Mouse (Mus musculus) lung, embryonic 14.5 days (tissue): ENCODE measurements at regions not wholly inside any gene's neighbourhood (a gene's known extent, or its start where the extent isn't known, plus 50 kb on each side); places are given as distances from the start of the nearest gene placed in this dataset.

Experiments used
- ATAC-seq: fragments of 200-750 bp; cut with Nextera tagmentation; 2 replicates; pipeline ENCODE4 v1.8.0; 2017; ENCODE audit warnings: mild to moderate bottlenecking, moderate TSS enrichment, moderate library complexity; ENCODE audit not compliant: insufficient read depth
- DNase-seq: peaks from one replicate; pipeline ENCODE4 v3.0.0-alpha.2; 2015
- H3K27ac ChIP-seq: fragments of 300-500 bp; sonication (generic); 2 replicates; pipeline ENCODE4 v1.5.1; 2014; ENCODE audit warnings: low read depth, mild to moderate bottlenecking, moderate library complexity
- H3K27me3 ChIP-seq: fragments of 300-500 bp; sonication (generic); 2 replicates; pipeline ENCODE4 v1.6.1; 2014; ENCODE audit warnings: low read length, control low read depth; ENCODE audit not compliant: insufficient read depth
- H3K36me3 ChIP-seq: fragments of 300-500 bp; sonication (generic); 2 replicates; pipeline ENCODE4 v1.6.1; 2014; ENCODE audit warnings: control low read depth; ENCODE audit not compliant: insufficient read depth
- H3K4me1 ChIP-seq: fragments of 300-500 bp; sonication (generic); 2 replicates; pipeline ENCODE4 v1.6.1; 2014; ENCODE audit warnings: antibody characterized with exemption, control low read depth; ENCODE audit not compliant: insufficient read depth
- H3K4me2 ChIP-seq: fragments of 300-500 bp; sonication (generic); 2 replicates; pipeline ENCODE4 v1.6.1; 2014; ENCODE audit warnings: mild to moderate bottlenecking
- H3K4me3 ChIP-seq: fragments of 300-500 bp; sonication (generic); 2 replicates; pipeline ENCODE4 v1.5.1; 2014; ENCODE audit warnings: low read depth, low read length
- H3K9ac ChIP-seq: fragments of 300-500 bp; sonication (generic); 2 replicates; pipeline ENCODE4 v1.6.1; 2014
- H3K9me3 ChIP-seq: fragments of 300-500 bp; sonication (generic); 2 replicates; pipeline ENCODE4 v1.6.1; 2016; ENCODE audit warnings: low read depth, low read length, control low read depth
- CTCF ChIP-seq: IDR thresholded peaks from 2 replicates; pipeline ENCODE4 v1.5.1; 2016; ENCODE audit warnings: antibody characterized with exemption, low read depth
- WGBS: fragments of 180-500 bp; shearing (Covaris S2); extraction: QIAGEN DNeasy Blood & Tissue Kit; methylation state at CpG from one replicate; pipeline ENCODE4 v1.1.7; 2014; 5-methylcytosine and 5-hydroxymethylcytosine counted together

DNA sequence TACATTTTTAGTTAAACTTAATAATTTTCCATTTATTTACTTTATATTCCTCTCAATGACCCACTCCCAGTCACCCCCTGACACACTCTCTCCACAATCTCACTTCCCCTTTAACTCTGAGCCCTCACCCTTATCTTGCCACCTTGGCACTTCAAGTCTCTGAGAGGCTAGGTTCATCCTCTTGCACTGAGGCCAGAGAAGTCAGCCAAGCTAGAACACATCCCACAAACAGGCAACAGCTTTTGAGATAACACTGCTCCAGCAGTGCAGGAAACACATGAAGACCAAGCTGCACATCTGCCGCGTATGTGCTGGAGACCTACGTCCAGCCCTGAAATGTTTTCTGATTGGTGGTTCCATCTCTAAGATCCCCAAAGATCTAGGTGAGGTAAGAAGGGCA, 717.2 kb upstream of the Gpc5 start:
- 88% methylated on average over 3 of the region's 3 CpGs for WGBS
- no peak for ATAC-seq

DNA sequence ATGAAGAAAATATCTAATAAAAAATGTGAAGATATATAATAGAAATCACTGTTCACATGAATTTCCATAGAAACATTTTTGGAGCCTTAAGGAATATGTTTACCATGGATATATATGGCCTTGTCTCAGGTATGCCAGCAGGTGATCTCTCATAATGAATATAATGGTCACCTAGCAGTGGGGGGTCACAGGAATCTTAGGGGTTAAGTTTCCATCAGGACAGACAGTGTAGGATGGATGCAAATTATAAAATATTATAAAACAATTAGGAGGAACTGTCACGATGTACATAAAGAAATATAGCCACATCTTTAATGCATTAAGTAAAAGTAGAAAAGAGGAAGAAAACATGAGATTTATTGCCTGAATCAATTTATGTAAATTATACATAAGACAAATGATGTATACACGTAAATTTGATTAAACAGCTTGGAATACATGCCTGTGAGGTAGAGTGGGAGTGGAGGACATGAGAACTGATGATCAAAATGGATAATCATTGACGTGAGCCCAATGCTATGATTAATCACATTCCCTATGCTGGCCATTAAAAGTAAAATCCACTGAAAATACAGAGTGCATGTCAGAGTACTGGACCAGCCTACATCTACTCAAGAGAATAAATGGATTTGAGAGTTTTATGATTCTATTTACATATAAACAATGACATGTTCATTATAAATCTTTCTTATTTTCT, 693.0 kb upstream of the Gpc5 start:
- DNase-seq (no peak), ATAC-seq (no peak)
- no peak overlapping the region for H3K9ac ChIP-seq
- H3K4me1 ChIP-seq = no peaks in the 10 kb centered on the region
- no peaks in the 10 kb centered on the region for H3K9me3 ChIP-seq
- H3K4me2 ChIP-seq = no peak overlapping the region
- no peak for TF ChIP-seq CTCF
- WGBS = 68% methylated on average over 3 of the region's 3 CpGs
- no peak overlapping the region for H3K4me3 ChIP-seq
- H3K27ac ChIP-seq = no peak overlapping the region
- no peaks in the 10 kb centered on the region for H3K36me3 ChIP-seq
- no peaks in the 10 kb centered on the region for H3K27me3 ChIP-seq

More for the DNA sequence above, 717.2 kb upstream of the Gpc5 start:
- no peak for DNase-seq
- TF ChIP-seq CTCF = no peak
- Histone ChIP-seq H3K27me3 (no peaks in the 10 kb centered on the region), H3K4me3 (no peak overlapping the region), H3K4me2 (no peak overlapping the region), H3K9me3 (no peaks in the 10 kb centered on the region), H3K9ac (no peak overlapping the region), H3K27ac (no peak overlapping the region), H3K36me3 (no peaks in the 10 kb centered on the region), H3K4me1 (no peaks in the 10 kb centered on the region)

DNA sequence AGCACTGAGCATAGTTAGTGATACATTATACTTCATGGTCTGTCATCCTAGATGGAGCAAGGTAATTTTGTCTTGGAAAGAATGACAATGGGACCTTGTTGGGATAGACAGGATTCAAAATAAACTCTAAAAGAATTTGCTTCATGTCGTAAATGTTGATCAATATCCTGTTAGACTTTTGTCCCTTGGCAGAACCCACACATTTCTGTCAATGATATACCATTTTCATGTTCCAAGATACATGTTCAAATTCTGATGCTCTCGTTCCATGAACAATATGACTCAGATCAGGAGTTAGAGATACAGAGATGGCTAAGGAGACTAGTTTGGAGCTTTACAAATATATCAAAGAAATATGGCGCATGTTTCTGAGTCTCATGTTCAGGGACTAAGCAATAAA, 673.2 kb upstream of the Gpc5 start:
- WGBS = 82% methylated on average over 3 of the region's 3 CpGs
- no peak for TF ChIP-seq CTCF
- no peaks in the 10 kb centered on the region; the same call in 1 of the 2 replicates for H3K9me3 ChIP-seq
- H3K4me3 ChIP-seq = no peak overlapping the region
- no peak overlapping the region for H3K4me2 ChIP-seq
- ATAC-seq = no peak
- no peak overlapping the region for H3K27ac ChIP-seq
- H3K27me3 ChIP-seq = no peaks in the 10 kb centered on the region
- H3K36me3 ChIP-seq = no peaks in the 10 kb centered on the region
- no peaks in the 10 kb centered on the region for H3K4me1 ChIP-seq
- no peak overlapping the region for H3K9ac ChIP-seq
- DNase-seq = no peak

DNA sequence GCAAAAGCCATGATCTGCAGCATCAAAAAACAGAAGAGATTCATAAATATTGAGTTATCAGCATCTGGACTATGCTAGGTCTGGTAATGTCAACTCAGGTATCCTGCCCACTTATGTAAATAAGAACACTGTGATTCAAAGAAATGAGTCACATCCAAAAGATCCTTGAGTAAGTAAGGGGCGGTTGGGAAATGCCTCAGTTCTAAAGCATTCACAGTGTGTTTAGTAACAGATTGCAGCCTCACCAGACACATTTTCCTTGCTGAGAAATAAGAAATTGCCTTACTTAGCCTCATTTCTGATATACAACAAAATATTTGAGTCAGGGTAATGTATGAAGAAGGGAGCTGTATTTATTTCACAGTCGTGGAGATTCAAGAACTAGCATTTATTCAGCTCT, 666.5 kb upstream of the Gpc5 start:
- Histone ChIP-seq H3K9ac (no peak overlapping the region), H3K9me3 (no peaks in the 10 kb centered on the region), H3K4me2 (no peak overlapping the region), H3K4me3 (no peak overlapping the region), H3K27me3 (no peaks in the 10 kb centered on the region), H3K4me1 (no peaks in the 10 kb centered on the region), H3K27ac (no peak overlapping the region), H3K36me3 (no peaks in the 10 kb centered on the region)
- ATAC-seq (no peak), DNase-seq (no peak)
- TF ChIP-seq CTCF = no peak
- WGBS = 77% methylated on average over 2 of the region's 2 CpGs
